Mouse (Mus musculus): ENCODE data around the gene Arid3b. TPM values are rescaled to one million over a fixed set of nuclear protein-coding genes. Genes with fewer than 3 reads are reported as not detected.

The Arid3b gene
- total RNA-seq, 2 experiments from 2014 or later: 3.7 to 4.9 TPM

DNA sequence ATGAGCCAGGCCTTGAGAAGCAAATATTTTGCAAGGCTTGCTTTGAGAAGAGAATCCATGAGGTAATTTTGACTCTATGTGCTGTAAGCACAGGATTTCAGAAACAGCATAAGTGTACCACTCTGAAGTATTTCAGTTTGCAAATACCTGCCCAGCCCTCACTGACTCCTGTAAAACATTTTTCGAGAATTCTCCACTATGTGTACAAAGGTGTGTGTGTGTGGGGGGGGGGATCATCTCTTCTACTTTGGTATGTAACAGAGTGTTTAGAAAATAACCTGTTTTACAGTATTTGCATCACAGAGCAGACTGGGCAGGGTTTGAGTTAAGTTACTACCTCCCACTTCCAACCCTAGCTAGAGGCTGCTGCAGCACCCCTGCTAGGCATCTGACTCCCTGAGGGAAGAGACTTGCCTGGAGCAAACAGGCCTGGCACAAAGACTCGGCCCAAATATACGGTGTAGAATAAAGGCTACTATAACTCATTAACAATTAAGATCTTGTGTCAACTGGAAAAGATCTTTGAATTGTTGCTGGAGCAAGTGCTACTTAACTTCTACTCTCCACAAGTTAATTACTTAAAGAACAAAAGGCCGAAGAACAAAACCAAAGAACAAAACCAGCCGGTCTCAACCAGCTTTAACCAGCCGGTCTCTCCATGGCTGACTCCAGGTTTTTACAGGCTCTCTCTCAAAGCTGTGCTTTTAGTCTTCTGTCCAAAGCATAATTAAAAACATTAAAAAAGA lies 6.6 kb downstream of the Arid3b start:
- no peak for DNase-seq

DNA sequence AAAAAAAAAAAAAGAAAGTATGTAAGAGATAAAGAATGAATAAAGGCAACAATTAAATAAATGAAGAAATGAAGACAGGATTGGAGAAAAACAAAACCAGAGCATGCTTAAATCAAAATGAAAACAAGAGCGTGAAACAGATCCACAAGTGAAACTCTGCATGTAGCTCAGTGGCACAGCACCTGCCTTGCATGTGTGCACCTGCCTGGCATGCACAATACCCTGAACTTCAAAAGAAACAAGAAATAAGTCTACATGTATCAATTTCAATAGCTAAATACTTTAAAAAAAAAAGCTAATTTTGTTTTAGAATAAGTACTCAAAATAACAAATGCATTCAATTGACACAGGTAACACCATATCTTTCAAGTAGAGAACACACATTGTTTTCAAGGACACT lies 13.2 kb downstream of the Arid3b start:
- DNase-seq: no peak

DNA sequence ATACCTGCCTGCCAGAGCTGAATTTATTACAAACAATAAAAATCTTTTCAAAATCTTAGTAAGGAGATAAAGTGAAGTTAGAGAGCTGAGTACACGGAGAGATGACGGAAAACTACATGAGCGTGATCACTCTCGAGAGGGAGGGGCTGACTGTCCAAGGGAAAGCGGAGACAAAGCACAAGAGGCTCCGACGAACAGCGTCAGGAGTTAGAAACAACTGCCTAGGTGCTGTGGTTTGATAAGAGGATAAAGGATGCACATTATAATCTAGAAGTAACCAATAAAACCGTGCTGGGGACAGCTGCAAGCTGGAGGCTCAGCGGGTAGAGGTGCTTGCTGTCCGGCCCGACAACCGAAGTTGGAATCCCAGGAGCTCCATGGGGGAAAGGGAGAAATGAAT lies 13.8 kb downstream of the Arid3b start:
- DNase-seq: no peak

DNA sequence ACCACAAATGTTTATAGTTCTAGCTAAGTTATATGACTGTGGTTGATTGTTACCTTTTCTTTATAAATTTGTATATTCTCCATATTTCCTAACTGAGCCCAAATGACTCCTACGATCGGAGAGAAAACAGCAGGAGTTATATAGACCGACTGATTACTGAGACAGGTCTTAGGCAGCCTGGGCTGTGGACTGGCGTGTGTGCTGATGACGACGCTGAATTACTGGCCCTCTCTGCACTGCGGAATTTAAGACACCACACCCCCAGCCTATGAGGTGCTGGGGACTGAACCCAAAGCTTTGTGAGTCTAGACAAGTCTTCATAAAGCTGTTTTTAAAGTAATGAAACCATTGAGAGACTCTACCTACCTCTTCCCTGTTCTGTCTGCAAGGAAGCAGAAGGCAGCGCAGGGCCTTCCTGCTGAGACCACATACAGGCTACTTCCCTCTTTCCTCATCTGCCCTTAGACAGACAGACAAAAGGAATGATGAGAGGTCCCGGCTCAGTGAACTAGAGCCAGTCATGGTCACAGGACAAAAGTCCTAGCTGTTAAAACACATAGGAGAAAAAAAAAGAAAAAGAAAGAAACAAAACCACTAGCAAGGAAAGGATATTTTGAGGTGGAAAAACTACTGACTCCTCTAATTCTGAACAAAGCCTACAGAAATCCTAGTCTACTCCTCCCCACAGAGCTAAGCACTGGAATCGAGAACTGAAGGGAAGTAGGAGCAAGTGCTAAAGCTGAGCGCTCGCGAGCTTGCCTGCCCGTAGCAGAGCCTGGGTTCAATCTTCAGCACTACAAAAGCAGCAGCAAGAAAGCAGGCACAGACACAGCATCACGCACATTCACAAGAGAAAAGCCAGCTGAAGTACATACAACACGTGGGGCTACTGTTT lies 16.2 kb downstream of the Arid3b start:
- peak in 1 of 2 experiments; percentile 17 for DNase-seq

DNA sequence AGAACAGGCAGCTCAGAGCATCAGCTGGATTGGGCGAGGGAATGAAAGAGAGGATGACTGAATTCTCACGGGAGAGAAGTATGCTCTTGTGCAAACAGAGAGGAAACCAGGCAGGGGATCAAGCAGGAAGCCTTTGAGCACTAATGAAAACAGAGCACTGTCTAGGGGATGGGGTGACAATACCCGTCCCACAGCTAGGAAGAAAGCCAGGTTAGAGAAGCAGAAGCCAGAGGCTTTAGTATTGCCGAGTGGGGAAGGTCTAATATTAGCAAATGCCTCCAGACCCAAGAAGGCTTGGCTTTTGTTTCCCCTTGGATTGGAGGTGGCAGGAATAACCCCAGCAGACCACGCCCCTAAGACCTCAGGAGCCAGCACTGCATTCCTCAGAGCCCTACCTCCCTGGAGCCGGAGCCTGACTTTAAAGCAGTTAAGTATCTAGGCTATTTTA lies 19.3 kb downstream of the Arid3b start:
- peak; percentile 62 to 75 for DNase-seq

DNA sequence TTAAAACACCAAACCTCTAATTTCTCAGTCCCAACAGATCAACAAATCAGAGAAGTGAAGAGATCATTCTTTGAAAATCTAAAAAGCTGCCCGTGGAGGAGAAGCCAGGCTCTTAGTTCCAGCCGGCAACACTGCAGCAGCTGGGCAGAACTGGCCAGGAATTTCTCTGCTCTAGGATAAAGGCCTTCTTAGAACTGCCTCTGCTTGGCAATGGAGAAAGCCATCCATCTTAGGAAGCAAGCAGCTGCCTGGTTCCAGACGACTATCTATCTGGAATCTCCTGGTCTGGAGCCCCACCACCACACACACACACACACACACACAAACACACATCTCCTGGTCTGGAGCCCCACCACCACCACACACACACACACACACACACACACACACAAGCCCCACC lies 21.7 kb downstream of the Arid3b start:
- DNase-seq: no peak

DNA sequence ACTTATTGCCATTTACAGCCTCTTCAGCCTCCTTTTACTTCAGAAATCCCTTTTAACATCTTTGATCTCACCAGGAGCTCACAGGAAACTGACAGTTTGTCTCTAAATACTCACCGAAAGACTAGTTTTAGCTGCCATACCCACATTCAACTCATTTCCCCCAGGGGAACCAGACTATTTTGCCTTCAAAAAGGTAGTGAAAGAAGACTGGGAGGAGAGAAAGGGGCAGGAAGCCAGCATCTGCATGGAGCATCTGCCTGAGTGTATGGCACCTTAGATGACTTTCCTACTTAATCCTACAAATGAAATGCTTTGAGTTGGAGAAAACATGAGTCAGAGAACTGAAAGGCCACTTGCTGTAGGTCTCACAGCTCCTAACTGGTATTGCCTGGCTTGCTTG lies 22.6 kb downstream of the Arid3b start:
- DNase-seq: no peak

DNA sequence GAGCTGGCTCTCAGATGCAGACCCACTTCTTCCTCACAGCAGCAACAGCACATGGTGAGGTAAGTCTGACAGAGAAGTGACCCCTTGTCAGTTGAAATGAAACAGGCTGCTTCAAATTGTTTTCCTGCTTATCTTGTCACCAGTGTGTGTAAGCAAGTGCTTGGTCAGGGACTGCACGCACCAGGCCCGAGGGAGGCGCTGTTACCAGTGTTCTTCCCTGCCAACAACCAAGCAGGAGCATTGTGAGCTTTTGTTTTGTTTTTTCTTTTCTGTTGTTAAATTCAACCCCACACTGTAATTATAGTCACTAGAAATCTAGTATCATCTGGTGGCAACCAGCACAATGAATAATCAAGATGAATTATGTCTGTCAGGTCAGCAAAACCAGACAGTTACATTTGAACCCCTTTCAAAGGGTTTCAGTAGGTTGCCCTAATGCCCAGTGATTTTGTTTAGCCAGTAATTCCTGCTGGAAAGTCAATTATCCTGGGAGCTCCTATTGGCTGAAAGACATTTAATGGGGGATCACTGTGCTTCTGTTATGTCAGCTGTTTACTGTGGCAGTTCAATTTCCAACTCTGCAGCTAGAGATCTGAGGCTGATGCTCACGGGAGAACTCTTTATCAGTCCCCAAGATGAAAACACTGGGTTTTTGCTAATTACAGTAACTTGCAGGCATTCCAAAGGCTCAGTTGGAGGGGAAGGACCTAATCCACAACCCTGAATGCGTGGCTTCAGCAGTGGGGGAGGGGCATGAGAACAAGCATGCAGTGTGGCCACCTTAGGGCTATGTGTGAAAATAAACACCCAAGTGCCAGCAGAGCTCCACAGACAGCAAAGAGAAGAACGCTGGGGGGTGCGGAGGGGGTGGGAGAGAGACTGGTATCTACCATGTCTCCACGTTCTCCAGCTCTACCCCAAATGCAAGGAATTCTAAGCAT lies 24.5 kb downstream of the Arid3b start:
- no peak for DNase-seq

DNA sequence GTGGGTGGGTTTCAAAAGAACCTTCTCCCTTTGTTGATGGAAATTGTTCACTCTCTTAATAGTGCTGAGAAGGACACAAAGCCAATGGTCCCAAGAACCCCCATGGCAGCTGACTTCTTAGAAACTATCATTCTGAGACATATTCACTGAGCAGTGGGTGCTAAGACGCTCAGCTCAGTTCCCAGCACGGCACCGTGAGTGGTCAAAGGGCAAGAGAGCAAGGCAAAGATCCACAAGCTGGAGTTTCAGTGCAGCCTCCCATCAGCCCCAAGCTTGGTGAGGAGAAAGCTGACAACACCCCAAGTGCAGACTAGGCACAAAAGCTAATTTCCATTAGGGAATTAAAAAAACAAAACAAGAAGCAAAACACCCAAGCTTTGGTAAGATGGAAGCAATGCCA lies 25.9 kb downstream of the Arid3b start:
- DNase-seq: no peak

DNA sequence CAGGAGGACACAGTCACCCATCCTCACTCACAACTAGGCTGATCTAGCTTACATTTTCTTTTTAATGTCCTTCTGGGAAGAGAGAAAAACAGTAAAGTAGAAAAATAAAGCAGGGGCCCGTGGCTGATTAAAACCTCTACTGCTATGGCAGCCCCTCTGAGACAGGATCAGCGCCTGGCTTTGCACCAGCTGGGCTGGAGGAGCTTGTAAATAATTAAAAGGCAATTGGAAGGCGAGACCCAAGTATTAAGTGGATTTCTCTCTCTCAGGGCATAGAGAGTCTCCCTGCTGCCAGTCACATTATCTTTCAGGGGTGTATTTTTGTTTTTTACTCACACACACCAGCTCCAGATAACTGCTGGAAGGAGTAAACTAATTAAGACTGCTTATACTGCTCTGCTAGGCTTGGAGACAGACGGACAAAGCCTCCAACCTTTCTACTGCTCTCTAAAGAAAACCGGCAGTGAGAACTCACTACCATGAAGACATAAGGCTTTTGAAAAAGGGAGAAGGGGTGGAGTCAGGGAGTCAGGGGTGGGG lies 27.8 kb downstream of the Arid3b start:
- no peak for DNase-seq

DNA sequence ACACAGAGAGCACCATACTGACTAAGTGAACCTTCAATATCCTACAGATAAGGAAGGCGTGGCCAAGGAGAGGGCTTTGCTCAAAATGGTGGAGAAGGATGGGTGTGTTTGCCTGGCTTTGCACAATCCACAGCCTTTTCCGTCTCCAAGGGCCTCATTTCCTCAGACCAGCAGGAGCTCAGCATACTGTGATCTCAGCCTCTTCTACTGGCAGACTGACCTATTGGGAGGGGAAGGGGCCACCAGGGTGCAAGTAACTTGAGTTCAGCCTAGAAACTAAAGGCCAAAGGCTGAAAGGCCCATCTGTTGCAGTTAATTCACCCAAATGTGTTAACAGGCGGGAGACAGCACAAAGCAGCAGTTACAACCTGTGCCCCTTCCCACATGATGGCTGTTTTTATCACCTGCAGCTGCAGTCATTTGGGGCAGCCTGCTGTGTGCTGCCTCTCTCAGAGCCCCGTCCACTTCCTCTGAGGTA lies 29.4 kb downstream of the Arid3b start:
- no peak for DNase-seq

DNA sequence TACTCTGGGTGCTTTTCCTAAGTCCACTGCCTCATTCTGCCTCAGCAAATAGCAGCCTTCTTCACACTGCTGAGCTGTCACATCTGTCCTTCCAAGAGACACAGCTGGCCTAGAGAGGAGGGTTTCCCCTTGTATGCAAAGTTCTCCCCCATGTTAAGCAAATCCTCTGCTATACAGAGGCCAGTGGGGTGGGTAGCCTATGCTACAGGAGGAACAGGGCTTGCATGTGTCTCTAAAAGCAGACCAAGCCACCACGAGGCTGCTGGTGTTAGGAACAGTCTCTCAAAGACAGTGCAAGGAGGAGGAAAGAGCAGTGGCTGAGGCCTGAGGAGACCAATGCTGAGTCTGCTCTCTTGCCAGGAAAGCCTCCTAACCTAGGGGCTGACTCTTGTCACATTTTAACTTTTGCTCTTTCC lies 30.5 kb downstream of the Arid3b start:
- DNase-seq: no peak

DNA sequence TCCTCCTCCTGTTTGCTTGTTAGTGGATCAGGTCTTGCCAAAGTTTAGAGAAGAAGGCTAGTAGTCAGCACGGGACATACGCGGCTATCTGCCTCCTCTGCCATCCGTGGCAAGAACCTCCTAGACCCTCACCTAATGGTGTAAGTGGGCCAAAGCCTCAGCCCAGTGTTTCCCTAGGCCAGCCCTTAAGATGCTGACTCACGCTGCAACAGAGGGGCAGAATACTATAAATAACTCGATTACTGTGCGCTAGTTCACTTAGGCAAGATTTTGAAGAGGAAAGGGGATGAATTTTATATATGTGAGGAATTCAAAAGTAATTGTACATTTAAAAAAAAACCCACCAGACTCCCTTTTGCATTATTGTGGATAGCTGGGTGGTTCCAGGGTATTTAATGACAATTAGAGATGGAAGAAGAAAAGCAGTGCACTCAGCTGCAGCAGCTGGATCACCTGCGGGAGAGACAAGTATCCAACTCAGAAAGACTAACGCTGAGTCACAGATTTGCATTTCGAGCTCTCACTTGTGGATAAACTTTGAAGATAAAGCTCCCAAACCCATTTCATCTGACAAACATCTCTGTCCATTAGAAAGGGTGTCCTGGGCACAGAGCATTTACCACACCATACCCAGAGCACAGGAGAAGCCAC lies 31.4 kb downstream of the Arid3b start:
- DNase-seq: peak in 1 of 2 experiments; percentile 36

DNA sequence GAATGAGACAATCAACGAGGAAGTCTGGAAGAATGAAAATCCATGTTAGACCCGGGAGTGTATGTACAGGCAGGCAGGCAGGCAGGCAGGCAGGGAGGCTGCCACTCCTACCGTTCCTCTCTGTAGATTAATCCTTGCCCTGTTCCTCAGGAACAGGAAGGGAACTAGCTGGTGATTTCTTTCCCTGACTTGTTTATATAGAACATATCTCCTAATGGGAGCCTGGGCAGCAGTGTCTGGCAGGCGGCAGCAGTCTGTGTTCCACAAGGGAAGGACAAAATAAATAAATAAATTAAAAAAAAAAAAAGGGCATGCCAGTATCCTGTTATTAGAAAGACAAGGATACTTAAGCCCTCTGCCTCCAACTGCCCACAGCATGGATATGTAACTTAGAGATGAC lies 32.8 kb downstream of the Arid3b start:
- DNase-seq: no peak

DNA sequence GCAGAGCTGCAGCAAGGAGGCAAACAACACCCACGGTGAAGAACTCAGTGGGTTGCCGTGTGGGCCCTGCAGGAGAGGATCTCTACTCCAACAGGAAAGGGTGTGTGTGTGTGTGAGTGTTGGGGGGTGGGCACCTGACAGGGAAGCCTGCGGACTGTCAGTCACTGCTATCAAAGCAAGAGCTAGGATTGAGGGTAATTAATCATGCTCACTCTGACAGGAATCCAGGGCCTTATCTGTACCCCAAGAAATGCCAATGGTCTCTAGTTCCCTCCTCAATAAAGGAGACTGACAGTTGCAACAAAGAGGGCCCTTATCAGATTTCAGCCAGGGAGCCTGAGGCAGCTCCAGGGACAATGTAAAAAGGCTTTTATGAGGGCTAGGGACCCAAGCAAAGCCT lies 33.5 kb downstream of the Arid3b start:
- DNase-seq: no peak

DNA sequence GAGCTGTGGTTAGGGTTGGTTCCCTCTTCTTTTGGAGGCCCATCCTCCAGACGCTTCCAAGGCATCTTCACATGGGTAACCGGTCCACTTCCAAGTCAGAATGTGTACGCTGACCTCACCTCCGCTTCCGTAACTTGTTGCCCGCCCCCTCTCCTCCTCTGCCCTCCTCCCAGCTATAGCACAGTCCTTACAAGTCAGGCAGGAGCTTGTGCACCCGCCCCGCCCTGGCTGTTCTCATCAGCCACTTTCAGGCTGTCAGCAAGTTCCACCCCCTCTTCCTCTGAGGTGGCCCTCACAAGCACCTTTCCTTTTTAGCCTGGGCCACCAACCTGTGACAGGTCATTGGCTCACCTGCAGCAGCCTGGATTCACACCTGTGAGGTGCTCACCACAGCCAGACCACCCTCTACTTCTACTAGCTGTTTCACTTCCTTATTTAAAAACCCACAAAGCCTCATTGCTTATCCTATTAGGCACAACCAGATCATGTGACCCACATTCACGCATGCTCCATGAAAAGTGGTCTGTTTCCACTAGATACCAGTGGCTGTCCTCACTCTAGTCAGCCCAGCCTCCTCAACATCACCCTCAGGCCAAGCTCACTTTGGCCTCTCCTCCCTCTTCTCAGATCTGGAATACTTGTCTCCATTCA lies 36.1 kb downstream of the Arid3b start:
- DNase-seq: no peak

DNA sequence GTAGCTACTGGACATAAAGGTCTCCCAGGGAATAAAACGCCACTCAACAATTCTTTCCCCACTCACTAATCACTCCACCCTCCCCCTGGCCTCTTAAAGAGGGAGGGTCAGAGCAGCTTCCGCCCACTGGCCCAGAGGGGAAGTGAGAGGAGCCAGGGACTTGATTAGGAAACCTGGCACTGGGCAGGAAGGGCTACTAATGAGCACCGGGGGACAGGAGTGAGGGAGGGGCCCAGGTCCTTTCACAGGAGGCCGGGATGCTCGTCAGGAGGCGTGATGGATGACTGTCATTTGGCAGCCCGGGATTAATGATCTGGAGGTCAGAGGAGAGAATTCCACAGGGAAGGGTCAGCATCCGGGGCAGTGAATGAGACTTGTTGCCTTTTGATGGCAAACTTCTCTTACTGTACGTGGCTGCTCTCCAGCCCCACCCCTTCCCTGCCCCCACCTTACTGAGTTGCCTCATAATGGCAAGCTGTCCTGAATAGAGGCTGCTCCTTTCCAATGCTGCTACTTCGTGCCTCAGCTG lies 37.8 kb downstream of the Arid3b start:
- DNase-seq: peak; percentile 24 to 68

DNA sequence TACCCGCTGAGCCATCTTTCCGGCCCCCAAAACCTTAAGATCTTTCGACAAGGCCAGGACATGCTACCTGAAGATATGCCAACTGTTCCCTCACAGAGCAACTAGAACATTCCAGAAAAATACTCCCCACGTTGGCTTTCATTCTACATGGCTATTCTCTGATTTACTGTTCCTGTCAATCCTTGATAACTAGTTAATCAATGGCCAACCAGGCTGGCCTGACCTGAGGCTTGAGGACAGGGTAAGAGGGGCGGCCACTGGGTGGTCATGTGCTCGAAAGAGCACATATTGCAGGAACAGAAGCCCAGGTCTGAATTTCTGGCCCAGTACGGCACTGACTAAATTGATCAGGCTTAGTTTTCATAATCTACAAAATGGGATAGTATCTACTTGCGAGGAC lies 39.1 kb downstream of the Arid3b start:
- DNase-seq: no peak

DNA sequence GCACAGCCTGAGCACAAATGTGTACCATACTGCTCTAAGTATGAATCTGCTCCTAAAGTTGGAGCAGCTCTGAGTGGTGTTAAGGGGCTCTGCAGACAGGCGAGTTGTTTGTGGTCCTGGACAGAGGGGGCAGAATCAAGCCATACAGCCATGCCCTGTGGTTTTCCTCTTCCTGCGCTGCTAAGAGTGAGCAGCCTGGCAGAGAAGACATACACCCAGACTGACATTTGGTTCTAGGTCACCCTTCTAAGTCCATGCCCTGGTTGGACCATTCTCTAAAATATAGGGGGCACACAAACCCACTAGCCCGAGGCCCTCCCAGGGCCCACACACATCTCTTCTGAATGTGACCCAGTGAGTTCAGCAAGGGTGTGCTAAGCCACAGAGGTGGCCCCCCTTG lies 46.9 kb downstream of the Arid3b start:
- no peak for DNase-seq

DNA sequence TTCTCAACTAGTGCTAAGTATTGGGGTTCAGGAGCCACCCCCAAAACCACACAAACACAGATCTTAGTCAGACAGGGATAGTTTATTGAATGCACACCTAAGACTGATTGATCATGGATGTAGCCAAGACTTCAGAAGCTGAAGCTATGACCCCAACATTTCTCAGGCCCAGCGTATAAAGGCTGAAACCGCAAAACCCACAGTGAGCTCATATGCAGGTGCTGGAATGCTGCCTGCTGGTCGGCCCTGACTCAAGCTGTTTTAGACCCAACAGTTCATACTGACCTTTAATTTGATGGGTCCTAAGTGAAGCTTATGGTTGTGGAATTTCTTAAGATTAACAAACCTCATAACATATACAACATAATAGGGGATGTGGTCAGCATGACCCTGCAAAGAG lies 53.9 kb downstream of the Arid3b start:
- DNase-seq: no peak

DNA sequence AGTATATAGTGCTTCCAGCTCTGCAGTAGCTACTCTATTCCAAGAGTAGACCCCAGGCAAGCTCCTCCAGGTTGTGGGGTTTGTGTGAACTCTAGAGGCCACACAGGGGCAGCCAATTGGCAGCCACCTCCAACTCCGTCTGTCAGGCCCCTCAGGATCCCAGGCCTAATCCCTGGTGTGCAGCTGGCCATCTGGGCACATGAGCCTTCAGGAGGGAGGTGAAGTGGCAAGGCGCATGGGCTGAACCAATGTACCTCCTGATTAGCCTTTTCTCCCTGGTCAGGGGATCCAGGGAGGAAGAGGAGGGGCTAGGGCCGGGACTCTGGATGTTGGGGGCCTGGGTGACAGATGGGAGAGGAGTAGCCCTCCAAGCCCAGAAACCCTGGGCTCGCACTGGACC lies 60.9 kb downstream of the Arid3b start:
- DNase-seq: no peak

All from heart, adult 18-20 months (tissue).